Mouse (Mus musculus) lung, postnatal 14 days (tissue): Measurements from ENCODE around the gene Oaz3.

Experiments used
- DNase-seq: peaks from one replicate; pipeline ENCODE4 v3.0.0; 2021

Gene Oaz3

DNA sequence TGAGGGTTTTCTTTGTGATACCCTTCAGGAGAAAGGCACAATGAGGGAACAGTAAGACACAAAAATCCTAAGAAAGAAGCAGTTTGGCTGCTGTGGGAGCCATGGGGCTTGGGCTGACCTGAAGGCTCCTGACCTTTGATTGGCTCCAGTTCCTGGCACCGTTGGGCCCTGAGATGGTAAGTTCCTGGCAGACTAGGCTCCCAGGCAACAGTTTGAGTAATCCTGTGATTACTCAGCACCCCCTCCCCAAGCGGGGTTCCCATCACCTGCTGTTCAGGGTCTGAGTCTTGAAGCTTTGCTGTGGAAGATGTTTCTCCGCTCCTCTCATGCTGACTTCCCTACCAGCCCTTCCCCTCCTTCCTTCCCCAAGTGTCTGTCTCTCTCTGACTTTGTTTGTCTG is 60.2 kb downstream of the Oaz3 start:
- no peak for DNase-seq
